Mouse (Mus musculus) gastrocnemius, postnatal 25 days (tissue): Measurements from ENCODE around the gene Ehbp1. TPM values are rescaled to one million over a fixed set of nuclear protein-coding genes. Genes with fewer than 3 reads are reported as not detected.
A peak's percentile ranks its signal among the peaks of the same experiment; 100 is the strongest.

Source experiments
- DNase-seq: peaks from one replicate; pipeline ENCODE4 v3.0.0; 2022
- long read RNA-seq, 2 experiments: library from polyadenylated mRNA; stranded (forward); transcript quantifications; one replicate each; pipeline ENCODE4 v2.0.0; 2021
- total RNA-seq, 2 experiments: library from RNA; stranded (reverse); gene quantifications; 1 replicate in 1 of 2; 2 replicates in 1 of 2; pipeline ENCODE4 v1.2.3; 2021

Ehbp1 gene
- total RNA-seq, result 10 to 100 TPM; 11.0 to 14.3 TPM
- long read RNA-seq, experiment 1, partial matches to known transcripts, result 0 of 2 reads
- long read RNA-seq, experiment 1, other reads (novel, unspliced or antisense), result 2 of 2 reads
- long read RNA-seq, experiment 2, partial matches to known transcripts, result 0 of 3 reads
- long read RNA-seq, experiment 2, other reads (novel, unspliced or antisense), result 3 of 3 reads

- peak; percentile 29 for DNase-seq
Observed at GRCm38 (mm10) chr11:22342242-22343207, at the start of gene Ehbp1. Gene Ehbp1, minus strand, starts transcription at chr11:22342292.

- peak; percentile 79 for DNase-seq
Observed at GRCm38 (mm10) chr11:22387472-22388098, 45.5 kb upstream of the Ehbp1 start.

GRCm38 (mm10) chr11:22383532-22383931 lies 41.4 kb upstream of the Ehbp1 start:
- no peak for DNase-seq

GRCm38 (mm10) chr11:22374811-22375210 lies 32.7 kb upstream of the Ehbp1 start:
- DNase-seq, result no peak

- DNase-seq, result no peak
Observed at GRCm38 (mm10) chr11:22373290-22373674, 31.2 kb upstream of the Ehbp1 start.

- no peak for DNase-seq
Observed at GRCm38 (mm10) chr11:22372609-22373289, 30.7 kb upstream of the Ehbp1 start.

GRCm38 (mm10) chr11:22369841-22370240 lies 27.7 kb upstream of the Ehbp1 start:
- no peak for DNase-seq

GRCm38 (mm10) chr11:22368621-22369020 lies 26.5 kb upstream of the Ehbp1 start:
- DNase-seq, result no peak

GRCm38 (mm10) chr11:22366486-22366885 lies 24.4 kb upstream of the Ehbp1 start:
- no peak for DNase-seq

- no peak for DNase-seq
Observed at GRCm38 (mm10) chr11:22353962-22354621, 12.0 kb upstream of the Ehbp1 start.

GRCm38 (mm10) chr11:22349945-22350344 lies 7.9 kb upstream of the Ehbp1 start:
- DNase-seq, result no peak

GRCm38 (mm10) chr11:22348536-22348910 lies 6.4 kb upstream of the Ehbp1 start:
- DNase-seq, result no peak

- no peak for DNase-seq
Observed at GRCm38 (mm10) chr11:22347651-22348535, 5.8 kb upstream of the Ehbp1 start.

- no peak for DNase-seq
Observed at GRCm38 (mm10) chr11:22327302-22327910, 14.7 kb downstream of the Ehbp1 start.

GRCm38 (mm10) chr11:22317824-22318411 lies 24.2 kb downstream of the Ehbp1 start:
- DNase-seq, result no peak

- no peak for DNase-seq
Observed at GRCm38 (mm10) chr11:22315801-22316200, 26.3 kb downstream of the Ehbp1 start.

- no peak for DNase-seq
Observed at GRCm38 (mm10) chr11:22301164-22301563, 40.9 kb downstream of the Ehbp1 start.

GRCm38 (mm10) chr11:22289164-22289563 lies 52.9 kb downstream of the Ehbp1 start:
- DNase-seq, result no peak

GRCm38 (mm10) chr11:22287513-22287900 lies 54.6 kb downstream of the Ehbp1 start:
- DNase-seq, result no peak
